Mouse (Mus musculus) liver, postnatal 0 days (tissue): ENCODE measurements at regions not wholly inside any gene's neighbourhood (a gene's known extent, or its start where the extent isn't known, plus 50 kb on each side); places are given as distances from the start of the nearest gene placed in this dataset.

Source experiments
- CTCF ChIP-seq: sonication (generic); IDR thresholded peaks from 2 replicates; pipeline ENCODE4 v1.5.1; 2016; ENCODE audit warnings: antibody characterized with exemption, low read depth
- EP300 ChIP-seq: IDR thresholded peaks from 2 replicates; pipeline ENCODE4 v1.6.1; 2016; ENCODE audit warnings: antibody characterized with exemption, low read depth, mild to moderate bottlenecking

DNA sequence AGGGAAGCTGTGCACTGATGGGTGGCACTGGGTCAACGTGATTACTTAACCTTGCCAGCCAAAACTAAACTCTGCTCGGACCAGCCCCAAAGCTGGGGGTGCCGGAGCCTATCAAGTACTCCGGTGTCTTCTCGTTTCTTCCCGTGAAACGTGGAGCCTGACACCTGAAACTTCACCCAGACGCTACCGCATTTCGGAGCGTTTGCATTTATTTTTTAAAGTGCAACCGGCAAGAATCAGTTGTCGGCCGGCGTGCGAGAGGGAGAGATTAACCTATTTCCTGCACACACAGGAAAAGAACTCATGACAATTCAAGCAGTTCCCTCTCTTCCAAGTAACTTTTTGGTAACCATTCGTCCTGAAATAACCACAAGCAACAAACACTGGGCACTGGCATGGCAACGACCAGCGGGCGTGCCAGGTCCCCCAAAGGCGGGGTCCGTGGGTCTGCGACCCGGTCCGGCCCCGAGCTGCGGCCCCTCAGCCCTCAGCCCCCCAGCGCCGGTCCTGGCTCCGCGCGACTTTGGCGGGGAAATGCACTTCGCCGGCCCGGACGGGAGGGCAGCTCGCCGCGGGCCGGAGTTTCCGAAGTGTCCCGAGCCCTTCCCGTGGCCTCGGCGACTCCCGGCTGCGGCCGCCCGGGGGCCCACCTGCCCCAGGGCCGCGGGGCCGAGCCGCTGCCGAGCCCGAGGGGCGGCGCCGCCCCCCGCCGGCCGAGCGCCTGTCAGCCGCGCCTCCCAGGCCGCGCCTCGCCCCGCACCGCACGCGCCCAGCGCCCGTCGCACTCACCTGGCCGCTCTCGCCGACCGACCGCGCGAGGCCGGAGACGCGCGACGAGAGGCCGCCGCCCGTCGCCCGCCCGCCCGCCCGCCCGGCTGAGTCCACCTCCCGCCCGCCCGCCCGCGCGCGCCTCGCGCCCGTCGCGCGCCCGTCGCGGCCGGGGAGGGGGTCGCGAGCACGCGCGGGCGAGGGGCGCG, 1861.7 kb upstream of the Lrrc6 start:
- TF ChIP-seq CTCF (no peak), EP300 (no peak)
